Mouse (Mus musculus): ENCODE data around the gene Tenm4. TPM values are rescaled to one million over a fixed set of nuclear protein-coding genes. Genes with fewer than 3 reads are reported as not detected.

The Tenm4 gene
- total RNA-seq, 2 experiments from 2014 or later = 31.5 to 38.5 TPM

GRCm38 (mm10) chr7:96666366-96666896 is 495.4 kb downstream of the Tenm4 start:
- no peak for DNase-seq (ENCODE audit: low spot score in 2 of 2)

GRCm38 (mm10) chr7:96667688-96668087 is 496.6 kb downstream of the Tenm4 start:
- DNase-seq (ENCODE audit: low spot score in 2 of 2) = no peak

GRCm38 (mm10) chr7:96670095-96670494 is 499.0 kb downstream of the Tenm4 start:
- no peak for DNase-seq (ENCODE audit: low spot score in 2 of 2)

- no peak for DNase-seq (ENCODE audit: low spot score in 2 of 2)
These were observed 501.4 kb downstream of the Tenm4 start for GRCm38 (mm10) chr7:96672322-96672914.

GRCm38 (mm10) chr7:96677082-96677481 is 506.0 kb downstream of the Tenm4 start:
- no peak for DNase-seq (ENCODE audit: low spot score in 2 of 2)

GRCm38 (mm10) chr7:96678236-96678635 is 507.2 kb downstream of the Tenm4 start:
- no peak for DNase-seq (ENCODE audit: low spot score in 2 of 2)

GRCm38 (mm10) chr7:96679746-96680145 is 508.7 kb downstream of the Tenm4 start:
- no peak for DNase-seq (ENCODE audit: low spot score in 2 of 2)

GRCm38 (mm10) chr7:96680405-96680804 is 509.4 kb downstream of the Tenm4 start:
- no peak for DNase-seq (ENCODE audit: low spot score in 2 of 2)

- no peak for DNase-seq (ENCODE audit: low spot score in 2 of 2)
These were observed 510.8 kb downstream of the Tenm4 start for GRCm38 (mm10) chr7:96681808-96682207.

GRCm38 (mm10) chr7:96688141-96688540 is 517.1 kb downstream of the Tenm4 start:
- DNase-seq (ENCODE audit: low spot score in 2 of 2) = no peak

- DNase-seq (ENCODE audit: low spot score in 2 of 2) = no peak
These were observed 530.2 kb downstream of the Tenm4 start for GRCm38 (mm10) chr7:96701097-96701845.

- DNase-seq (ENCODE audit: low spot score in 2 of 2) = no peak
These were observed 532.9 kb downstream of the Tenm4 start for GRCm38 (mm10) chr7:96703958-96704357.

- DNase-seq (ENCODE audit: low spot score in 2 of 2) = no peak
These were observed 534.5 kb downstream of the Tenm4 start for GRCm38 (mm10) chr7:96705307-96706129.

GRCm38 (mm10) chr7:96706531-96706930 is 535.5 kb downstream of the Tenm4 start:
- no peak for DNase-seq (ENCODE audit: low spot score in 2 of 2)

- DNase-seq (ENCODE audit: low spot score in 2 of 2) = no peak
These were observed 536.1 kb downstream of the Tenm4 start for GRCm38 (mm10) chr7:96707112-96707511.

GRCm38 (mm10) chr7:96708071-96708470 is 537.0 kb downstream of the Tenm4 start:
- DNase-seq (ENCODE audit: low spot score in 2 of 2) = no peak

- DNase-seq (ENCODE audit: low spot score in 2 of 2) = no peak
These were observed 537.5 kb downstream of the Tenm4 start for GRCm38 (mm10) chr7:96708561-96708960.

- no peak for DNase-seq (ENCODE audit: low spot score in 2 of 2)
These were observed 537.9 kb downstream of the Tenm4 start for GRCm38 (mm10) chr7:96708968-96709367.

- DNase-seq (ENCODE audit: low spot score in 2 of 2) = no peak
These were observed 538.8 kb downstream of the Tenm4 start for GRCm38 (mm10) chr7:96709891-96710290.

- no peak for DNase-seq (ENCODE audit: low spot score in 2 of 2)
These were observed 539.6 kb downstream of the Tenm4 start for GRCm38 (mm10) chr7:96710658-96711071.

GRCm38 (mm10) chr7:96712876-96713275 is 541.8 kb downstream of the Tenm4 start:
- no peak for DNase-seq (ENCODE audit: low spot score in 2 of 2)

- no peak for DNase-seq (ENCODE audit: low spot score in 2 of 2)
These were observed 545.9 kb downstream of the Tenm4 start for GRCm38 (mm10) chr7:96716911-96717310.
